Mouse (Mus musculus) erythroid progenitor cell, adult 5-6 weeks (primary cell): ENCODE data around the gene Slain2. TPM values are rescaled to one million over a fixed set of nuclear protein-coding genes. Genes with fewer than 3 reads are reported as not detected.

Experiments used
- ATAC-seq: replicated peaks from 2 replicates; pipeline ENCODE4 v1.8.0; 2016; ENCODE audit warnings: moderate number of reproducible peaks, mild to moderate bottlenecking, moderate TSS enrichment, inconsistent platforms; ENCODE audit not compliant: poor library complexity, low FRiP score, severe bottlenecking
- total RNA-seq, 2 experiments: library from RNA; stranded (forward) in 1 of 2; stranded (reverse) in 1 of 2; fragments of 150-400 nt in 1 of 2; fragments of 186-747, 209-891 nt in 1 of 2; gene quantifications; 2 replicates each; pipeline versions ENCODE4 v1.2.3 to v1.2.4; 2015 to 2017; ENCODE audit warnings: low replicate concordance in 2 of 2

Slain2 gene
- total RNA-seq, 2 experiments from 2014 or later, result 11.0 to 22.2 TPM

GRCm38 (mm10) chr5:72897998-72898397, 16.1 kb upstream of the Slain2 start:
- ATAC-seq, result no peak

GRCm38 (mm10) chr5:72899255-72899654, 14.8 kb upstream of the Slain2 start:
- ATAC-seq, result no peak

- no peak for ATAC-seq
Observed at GRCm38 (mm10) chr5:72901866-72902265, 12.2 kb upstream of the Slain2 start.

- ATAC-seq, result no peak
Observed at GRCm38 (mm10) chr5:72902312-72902711, 11.8 kb upstream of the Slain2 start.

- no peak for ATAC-seq
Observed at GRCm38 (mm10) chr5:72902876-72903516, 11.1 kb upstream of the Slain2 start.

- no peak for ATAC-seq
Observed at GRCm38 (mm10) chr5:72904903-72905790, 9.0 kb upstream of the Slain2 start.

GRCm38 (mm10) chr5:72907402-72907801, 6.7 kb upstream of the Slain2 start:
- ATAC-seq, result no peak

GRCm38 (mm10) chr5:72908324-72908936, 5.7 kb upstream of the Slain2 start:
- no peak for ATAC-seq

- ATAC-seq, result no peak
Observed at GRCm38 (mm10) chr5:72909363-72909762, 4.7 kb upstream of the Slain2 start.

GRCm38 (mm10) chr5:72910373-72910772, 3.7 kb upstream of the Slain2 start:
- no peak for ATAC-seq

- ATAC-seq, result no peak
Observed at GRCm38 (mm10) chr5:72911284-72911683, 2.8 kb upstream of the Slain2 start.

- ATAC-seq, result no peak
Observed at GRCm38 (mm10) chr5:72914633-72915561, 793 bp downstream of the Slain2 start.

- no peak for ATAC-seq
Observed at GRCm38 (mm10) chr5:72916048-72916447, 1.9 kb downstream of the Slain2 start.

GRCm38 (mm10) chr5:72916851-72917250, 2.7 kb downstream of the Slain2 start:
- ATAC-seq, result no peak

- ATAC-seq, result no peak
Observed at GRCm38 (mm10) chr5:72920416-72920815, 6.3 kb downstream of the Slain2 start.

GRCm38 (mm10) chr5:72921171-72921570, 7.1 kb downstream of the Slain2 start:
- ATAC-seq, result no peak

- ATAC-seq, result no peak
Observed at GRCm38 (mm10) chr5:72922796-72923195, 8.7 kb downstream of the Slain2 start.

GRCm38 (mm10) chr5:72927074-72927473, 13.0 kb downstream of the Slain2 start:
- no peak for ATAC-seq

- ATAC-seq, result no peak
Observed at GRCm38 (mm10) chr5:72933026-72933675, 19.0 kb downstream of the Slain2 start.
